Mouse (Mus musculus): Measurements from ENCODE around the gene Vmn2r84. TPM values are rescaled to one million over a fixed set of nuclear protein-coding genes. Genes with fewer than 3 reads are reported as not detected.

Vmn2r84 gene
- polyA plus RNA-seq, 1 experiment from 2014 or later, result 0.05 TPM

GRCm38 (mm10) chr10:130336385-130336784 is 57.7 kb downstream of the Vmn2r84 start:
- WGBS, result 93% methylated on average over 1 of the region's 1 CpGs

GRCm38 (mm10) chr10:130330711-130331110 is 63.4 kb downstream of the Vmn2r84 start:
- Histone ChIP-seq H3K4me1 (ENCODE audit: control insufficient read depth, insufficient read depth, low read length) (no peaks in the 10 kb centered on the region), H3K9ac (replicated peaks; ENCODE audit: low read depth, low read length) (no peak overlapping the region), H3K9me3 (ENCODE audit: control insufficient read depth, low read length) (no peaks in the 10 kb centered on the region), H3K4me2 (ENCODE audit: low read depth, low read length) (no peak overlapping the region), H3K27me3 (ENCODE audit: control insufficient read depth, insufficient read depth, low read length) (no peaks in the 10 kb centered on the region), H3K36me3 (ENCODE audit: control insufficient read depth, insufficient read depth, low read length) (no peaks in the 10 kb centered on the region), H3K27ac (ENCODE audit: low read depth, low read length) (no peak overlapping the region), H3K4me3 (ENCODE audit: low read depth, low read length) (no peak overlapping the region)
- 97% methylated on average over 1 of the region's 1 CpGs for WGBS
- no peak for ATAC-seq (ENCODE audit: low read depth)

More at GRCm38 (mm10) chr10:130336385-130336784, 57.7 kb downstream of the Vmn2r84 start:
- no peak for ATAC-seq (ENCODE audit: low read depth)
- Histone ChIP-seq H3K36me3 (ENCODE audit: control insufficient read depth, insufficient read depth, low read length) (no peaks in the 10 kb centered on the region), H3K4me3 (ENCODE audit: low read depth, low read length) (no peak overlapping the region), H3K9me3 (ENCODE audit: control insufficient read depth, low read length) (no peaks in the 10 kb centered on the region), H3K4me2 (ENCODE audit: low read depth, low read length) (no peak overlapping the region), H3K27ac (ENCODE audit: low read depth, low read length) (no peak overlapping the region), H3K4me1 (ENCODE audit: control insufficient read depth, insufficient read depth, low read length) (no peaks in the 10 kb centered on the region), H3K27me3 (ENCODE audit: control insufficient read depth, insufficient read depth, low read length) (no peaks in the 10 kb centered on the region), H3K9ac (replicated peaks; ENCODE audit: low read depth, low read length) (no peak overlapping the region)

Other genes with a start within 250 kb of the Vmn2r84 start
- gene Olfr825, start 227.6 kb downstream of the Vmn2r84 start, polyA plus RNA-seq (2014; fragmentation: Nextera tagmentation; extraction: Ambion mirVana), result not detected in 2 replicates
- not detected in 2 replicates for gene Olfr826, start 210.1 kb downstream of the Vmn2r84 start, polyA plus RNA-seq (2014; fragmentation: Nextera tagmentation; extraction: Ambion mirVana)
- gene Olfr827, start 179.9 kb downstream of the Vmn2r84 start, polyA plus RNA-seq (2014; fragmentation: Nextera tagmentation; extraction: Ambion mirVana), result not detected in 2 replicates
- 1.6 and 2.3 TPM in 2 replicates for gene Neurod4, start 114.1 kb downstream of the Vmn2r84 start, polyA plus RNA-seq (2014; fragmentation: Nextera tagmentation; extraction: Ambion mirVana)
- gene Tespa1, start 71.5 kb downstream of the Vmn2r84 start, polyA plus RNA-seq (2014; fragmentation: Nextera tagmentation; extraction: Ambion mirVana), result not detected in 2 replicates
- gene Vmn2r85, start 35.4 kb upstream of the Vmn2r84 start, polyA plus RNA-seq (2014; fragmentation: Nextera tagmentation; extraction: Ambion mirVana), result 0.05 TPM in 1 of 2 replicates, not detected in the other
- gene Vmn2r86, start 61.7 kb upstream of the Vmn2r84 start, polyA plus RNA-seq (2014; fragmentation: Nextera tagmentation; extraction: Ambion mirVana), result 0.04 and 0.05 TPM in 2 replicates
- 0.14 and 0.33 TPM in 2 replicates for gene Vmn2r87, start 103.1 kb upstream of the Vmn2r84 start, polyA plus RNA-seq (2014; fragmentation: Nextera tagmentation; extraction: Ambion mirVana)